Mouse (Mus musculus): ENCODE measurements around the gene Map2k5. TPM values are rescaled to one million over a fixed set of nuclear protein-coding genes. Genes with fewer than 3 reads are reported as not detected.

The Map2k5 gene
- polyA plus RNA-seq, 1 experiment from 2014 or later, result 32.5 TPM

DNA sequence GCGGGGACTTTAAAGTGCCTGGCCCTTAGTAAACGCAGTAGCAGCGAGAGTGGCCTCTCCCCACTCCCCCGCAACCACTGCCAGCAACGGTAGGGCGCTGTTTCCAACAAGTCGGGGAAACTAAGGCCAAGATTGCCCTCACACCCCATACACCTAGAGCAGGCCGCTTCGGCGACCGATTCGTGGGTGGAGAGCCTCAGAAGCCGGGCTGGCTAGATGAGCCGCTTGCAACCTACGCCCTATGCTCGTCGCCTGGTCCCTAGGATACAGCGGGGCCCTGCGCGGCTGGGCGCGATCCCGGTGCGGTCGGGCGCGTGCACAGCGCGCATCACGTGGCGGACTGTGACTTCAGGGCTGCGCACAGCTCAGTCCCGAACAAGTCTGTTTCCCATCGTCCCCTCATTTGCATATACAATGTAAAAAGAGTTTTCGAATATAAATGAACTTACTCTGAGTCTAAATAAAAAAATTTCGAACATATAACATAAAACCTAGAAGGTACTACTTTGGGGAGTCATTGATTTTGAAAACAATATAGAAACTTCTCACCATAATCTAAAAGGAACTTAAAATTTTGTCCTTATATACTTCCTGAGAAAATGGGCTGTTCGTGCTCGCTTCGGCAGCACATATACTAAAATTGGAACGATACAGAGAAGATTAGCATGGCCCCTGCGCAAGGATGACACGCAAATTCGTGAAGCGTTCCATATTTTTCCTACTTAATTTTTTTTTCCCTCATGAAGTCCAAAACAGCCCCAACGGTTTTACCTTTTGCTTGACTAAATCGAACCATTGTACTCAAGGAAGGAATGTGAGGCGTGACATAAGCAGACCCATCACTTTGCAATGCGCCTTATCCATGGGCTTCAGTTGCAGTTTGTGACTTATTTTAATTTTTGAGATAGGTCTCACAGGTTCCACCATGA, 244.8 kb downstream of the Map2k5 start:
- no peaks in the 10 kb centered on the region for H3K36me3 ChIP-seq
- 1% methylated on average over 48 of the region's 48 CpGs for WGBS
- no peaks in the 10 kb centered on the region for H3K9me3 ChIP-seq
- peak overlapping the region; percentile 71 for H3K27ac ChIP-seq
- peak overlapping the region; percentile 83 for H3K4me2 ChIP-seq
- H3K4me1 ChIP-seq, result peaks cover 34% of the 10 kb centered on the region
- peak overlapping the region; percentile 59 for H3K9ac ChIP-seq
- ATAC-seq (ENCODE audit: borderline replicate concordance, extremely low read depth, low FRiP score, low TSS enrichment), result peak; percentile 98
- peaks cover 41% of the 10 kb centered on the region for H3K27me3 ChIP-seq
- H3K4me3 ChIP-seq, result peak overlapping the region; percentile 58

DNA sequence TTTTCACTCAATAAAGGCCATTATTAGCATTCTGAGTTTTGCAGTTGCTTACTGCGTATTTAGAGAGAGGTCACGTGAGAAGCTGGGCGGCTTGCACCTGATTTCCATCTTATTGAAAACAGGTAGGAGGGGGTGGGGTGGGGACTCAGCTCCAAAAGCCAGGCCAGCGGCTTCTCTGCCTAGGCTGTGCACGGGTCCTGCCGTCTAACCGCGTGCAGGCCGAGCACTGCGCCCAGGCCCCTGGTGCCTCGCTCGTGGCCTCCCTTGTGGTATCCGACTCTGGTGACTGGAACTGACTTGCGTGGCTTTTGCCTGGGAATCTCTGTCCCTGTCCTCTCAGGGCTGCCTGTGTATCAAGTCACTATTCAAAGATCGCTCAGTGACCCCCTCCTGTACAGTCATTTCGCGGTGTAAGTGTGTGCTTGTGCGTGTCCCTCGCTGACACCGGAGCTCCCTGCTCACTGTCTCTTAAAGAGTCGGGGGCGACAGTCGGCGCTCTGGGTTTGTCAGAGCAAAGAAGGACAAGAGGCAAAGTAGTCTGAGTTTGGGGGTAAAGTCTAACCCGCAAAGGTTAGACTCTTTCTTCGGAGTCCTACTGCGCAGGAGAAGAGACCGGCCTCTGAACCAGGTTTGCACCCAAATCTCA, 245.6 kb downstream of the Map2k5 start:
- Histone ChIP-seq H3K9me3 (no peaks in the 10 kb centered on the region), H3K27me3 (peaks cover 32% of the 10 kb centered on the region), H3K4me2 (peak overlapping the region; percentile 83), H3K4me3 (peak overlapping the region; percentile 58), H3K27ac (peak overlapping the region; percentile 71), H3K9ac (peak overlapping the region; percentile 59), H3K36me3 (no peaks in the 10 kb centered on the region), H3K4me1 (peaks cover 34% of the 10 kb centered on the region)
- peak; percentile 8; the same call in 1 of the 2 replicates for ATAC-seq (ENCODE audit: borderline replicate concordance, extremely low read depth, low FRiP score, low TSS enrichment)
- WGBS, result 2% methylated on average over 28 of the region's 28 CpGs

DNA sequence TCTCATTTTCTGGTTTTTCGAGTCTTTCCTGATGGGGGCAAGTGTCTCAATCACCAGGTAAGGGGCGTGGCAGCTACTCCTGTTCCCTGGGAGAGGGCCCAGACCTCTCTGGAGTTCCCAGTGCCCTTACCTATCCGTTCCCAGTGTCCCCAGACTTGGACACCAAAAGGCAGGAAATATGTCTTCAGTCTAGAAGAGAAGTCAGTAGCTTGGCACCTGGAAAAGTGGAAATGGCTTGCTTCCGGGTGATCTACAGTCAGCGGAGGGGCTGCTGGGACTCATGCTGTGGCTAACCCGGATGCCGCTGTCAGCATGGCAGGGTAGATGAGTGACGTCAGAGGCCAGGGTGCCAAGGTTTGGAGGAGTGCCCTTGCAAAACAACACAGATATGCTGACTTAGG, 248.1 kb downstream of the Map2k5 start:
- no peak for ATAC-seq (ENCODE audit: borderline replicate concordance, extremely low read depth, low FRiP score, low TSS enrichment)
- H3K9ac ChIP-seq, result no peak overlapping the region
- no peaks in the 10 kb centered on the region for H3K9me3 ChIP-seq
- peaks cover 9% of the 10 kb centered on the region for H3K27me3 ChIP-seq
- peak overlapping the region; percentile 65 for H3K27ac ChIP-seq
- WGBS, result 64% methylated on average over 8 of the region's 8 CpGs
- H3K36me3 ChIP-seq, result no peaks in the 10 kb centered on the region
- H3K4me3 ChIP-seq, result no peak overlapping the region
- peaks cover 28% of the 10 kb centered on the region for H3K4me1 ChIP-seq
- H3K4me2 ChIP-seq, result no peak overlapping the region

DNA sequence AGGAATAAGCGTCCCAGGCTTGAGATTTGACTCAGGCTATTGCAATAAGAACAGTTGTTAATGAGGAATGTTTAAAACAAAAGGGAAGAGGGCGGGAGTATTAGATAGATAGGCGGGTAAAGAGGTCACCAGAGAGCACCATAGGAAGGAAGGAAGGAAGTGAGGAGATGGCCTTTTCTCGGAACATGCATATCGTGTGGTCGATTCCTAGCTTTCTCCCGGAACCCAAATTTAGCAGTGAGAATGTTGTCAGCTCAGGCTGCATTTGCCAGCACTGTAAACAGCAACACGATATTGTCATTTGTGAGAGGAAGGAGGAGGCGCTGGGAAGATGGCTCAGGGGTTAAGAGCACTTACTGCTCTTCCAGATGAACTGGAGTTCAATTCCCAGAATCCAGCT, 253.2 kb downstream of the Map2k5 start:
- 31% methylated on average over 9 of the region's 9 CpGs for WGBS
- H3K27me3 ChIP-seq, result no peaks in the 10 kb centered on the region
- no peak overlapping the region for H3K9ac ChIP-seq
- H3K4me2 ChIP-seq, result peak overlapping the region; percentile 21; the same call in 1 of the 2 replicates
- no peaks in the 10 kb centered on the region for H3K9me3 ChIP-seq
- H3K36me3 ChIP-seq, result no peaks in the 10 kb centered on the region
- no peak for ATAC-seq (ENCODE audit: borderline replicate concordance, extremely low read depth, low FRiP score, low TSS enrichment)
- H3K4me1 ChIP-seq, result peaks cover 28% of the 10 kb centered on the region
- no peak overlapping the region for H3K4me3 ChIP-seq
- H3K27ac ChIP-seq, result no peak overlapping the region

DNA sequence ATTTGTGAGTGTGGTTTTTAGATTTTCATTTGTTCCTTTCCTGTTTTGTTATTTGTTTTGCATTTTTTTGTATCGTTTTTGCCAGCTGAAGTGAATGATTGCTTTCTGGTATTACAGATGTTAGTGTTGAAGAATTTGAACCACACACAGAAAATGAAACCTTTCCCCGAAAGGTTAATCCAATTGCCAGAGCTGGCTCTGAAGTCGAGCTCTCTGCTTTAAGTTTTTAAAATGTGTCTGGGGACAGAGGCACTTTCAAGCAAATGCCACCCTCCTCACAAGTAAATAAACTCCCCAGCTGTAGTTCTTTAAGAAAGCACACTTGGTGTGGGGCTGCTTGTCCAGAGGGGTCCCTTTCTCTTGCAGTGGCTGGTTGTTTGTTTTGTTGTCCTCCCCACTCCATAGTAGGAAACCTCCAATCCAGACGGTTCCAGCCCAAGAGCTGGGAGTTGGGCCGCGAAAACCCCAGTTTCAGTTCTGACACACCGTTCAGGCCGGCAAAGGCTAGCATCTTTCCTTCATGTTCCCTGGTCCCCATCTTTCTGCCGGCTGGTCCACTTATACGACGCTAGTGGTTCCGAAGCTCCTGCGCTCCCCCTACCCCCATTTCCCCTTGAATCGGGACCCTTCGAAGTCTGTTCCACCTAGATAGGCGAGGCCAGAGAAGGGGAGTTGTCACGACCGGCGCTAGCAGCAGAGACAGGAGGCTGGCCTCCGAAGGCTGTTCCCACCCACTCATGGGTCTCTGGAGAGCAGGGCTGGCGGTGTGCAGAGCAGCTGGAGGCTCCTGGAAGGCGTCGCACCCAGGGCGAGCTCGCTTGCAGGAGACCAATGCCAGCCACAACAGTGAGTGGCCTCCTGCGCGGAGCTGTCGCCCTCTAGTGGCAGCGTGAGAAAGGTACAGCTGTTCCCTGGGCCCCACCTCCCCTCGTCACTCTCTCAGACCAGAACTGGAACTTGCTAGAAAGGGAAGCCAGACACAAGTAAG, 254.0 kb downstream of the Map2k5 start:
- H3K9me3 ChIP-seq, result no peaks in the 10 kb centered on the region
- H3K4me2 ChIP-seq, result peak overlapping the region; percentile 68
- 4% methylated on average over 30 of the region's 30 CpGs for WGBS
- peak overlapping the region; percentile 24 for H3K9ac ChIP-seq
- H3K27me3 ChIP-seq, result no peaks in the 10 kb centered on the region
- peaks cover 23% of the 10 kb centered on the region for H3K4me1 ChIP-seq
- peak overlapping the region; percentile 44 for H3K4me3 ChIP-seq
- no peaks in the 10 kb centered on the region for H3K36me3 ChIP-seq
- peak; percentile 97 for ATAC-seq (ENCODE audit: borderline replicate concordance, extremely low read depth, low FRiP score, low TSS enrichment)
- peak overlapping the region; percentile 80 for H3K27ac ChIP-seq

DNA sequence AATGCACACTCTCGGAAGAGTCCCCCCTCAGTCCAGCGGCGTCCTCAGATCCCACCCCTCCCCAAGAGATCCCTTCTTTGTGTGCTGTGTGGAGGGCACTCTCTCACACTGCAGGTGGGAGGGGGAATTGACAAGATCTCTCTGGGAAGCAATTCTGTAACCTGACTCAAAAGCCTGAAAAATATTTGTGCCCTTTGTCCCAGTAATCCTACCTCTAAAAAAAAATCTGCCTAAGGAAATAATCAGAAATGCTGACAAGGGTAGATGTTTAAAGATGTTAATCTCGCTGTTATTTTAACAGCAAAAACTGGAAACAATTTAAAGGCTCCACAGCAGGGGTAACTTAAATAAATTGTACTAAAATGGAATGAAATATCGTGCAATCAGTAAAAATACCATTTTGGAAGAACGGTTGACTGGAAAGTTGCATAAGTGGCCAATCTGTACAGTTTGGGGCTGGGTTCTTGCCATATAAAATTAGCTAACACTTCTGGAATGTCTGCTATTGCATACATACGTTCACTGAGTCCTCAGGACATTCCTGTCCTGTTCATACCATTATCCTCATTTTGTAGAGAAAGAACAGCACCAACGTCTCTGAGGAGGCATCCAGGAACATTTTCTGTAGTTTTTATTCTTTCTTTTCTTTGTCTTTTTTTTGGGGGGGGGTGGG, 255.4 kb downstream of the Map2k5 start:
- no peaks in the 10 kb centered on the region for H3K36me3 ChIP-seq

DNA sequence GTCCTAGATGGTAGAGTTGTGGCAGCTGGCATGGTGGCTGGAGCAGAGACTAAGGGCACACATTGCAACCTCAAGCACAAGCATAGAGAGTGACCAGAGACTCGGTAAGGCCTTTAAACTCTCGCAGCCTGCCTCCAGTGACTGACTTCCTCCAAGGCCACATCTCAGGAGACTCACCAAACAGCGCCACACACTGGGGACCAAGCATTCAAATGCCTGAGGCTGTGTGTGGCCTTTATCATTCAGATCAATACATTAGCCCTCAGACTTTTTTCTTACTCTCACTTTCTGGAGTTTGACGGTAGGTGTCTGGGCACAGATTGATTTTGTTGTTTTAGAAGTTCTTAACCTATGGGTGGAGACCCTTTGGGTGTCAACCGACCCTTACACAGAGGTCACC, 259.3 kb downstream of the Map2k5 start:
- no peak overlapping the region for H3K4me3 ChIP-seq
- H3K27ac ChIP-seq, result no peak overlapping the region
- H3K4me1 ChIP-seq, result peaks cover 20% of the 10 kb centered on the region; the same call in 1 of the 2 replicates
- H3K9me3 ChIP-seq, result no peaks in the 10 kb centered on the region
- no peaks in the 10 kb centered on the region for H3K36me3 ChIP-seq
- WGBS, result 71% methylated on average over 5 of the region's 5 CpGs
- H3K27me3 ChIP-seq, result no peaks in the 10 kb centered on the region
- no peak for ATAC-seq (ENCODE audit: borderline replicate concordance, extremely low read depth, low FRiP score, low TSS enrichment)
- H3K4me2 ChIP-seq, result no peak overlapping the region
- no peak overlapping the region for H3K9ac ChIP-seq

More for the DNA sequence above, 255.4 kb downstream of the Map2k5 start:
- Histone ChIP-seq H3K27ac (peak overlapping the region; percentile 80), H3K4me2 (no peak overlapping the region), H3K9ac (no peak overlapping the region), H3K4me1 (peaks cover 25% of the 10 kb centered on the region), H3K4me3 (no peak overlapping the region), H3K9me3 (no peaks in the 10 kb centered on the region), H3K27me3 (no peaks in the 10 kb centered on the region)
- WGBS, result 39% methylated on average over 8 of the region's 8 CpGs
- ATAC-seq (ENCODE audit: borderline replicate concordance, extremely low read depth, low FRiP score, low TSS enrichment), result no peak

Other genes starting within 250 kb of the Map2k5 start
- not detected in 2 replicates for gene Skor1, start 228.9 kb downstream of the Map2k5 start, polyA plus RNA-seq (2015; fragmentation: Nextera tagmentation; extraction: Ambion mirVana)
- gene 2300009A05Rik, start 21.3 kb upstream of the Map2k5 start, polyA plus RNA-seq (2015; fragmentation: Nextera tagmentation; extraction: Ambion mirVana), result 35.0 and 35.4 TPM in 2 replicates
- 0.05 and 0.20 TPM in 2 replicates for gene Iqch, start 224.6 kb upstream of the Map2k5 start, polyA plus RNA-seq (2015; fragmentation: Nextera tagmentation; extraction: Ambion mirVana)
- gene Aagab, start 224.8 kb upstream of the Map2k5 start, polyA plus RNA-seq (2015; fragmentation: Nextera tagmentation; extraction: Ambion mirVana), result 27.5 and 29.7 TPM in 2 replicates

Data from lung, embryonic 15.5 days (tissue).